Mouse (Mus musculus): ENCODE measurements at regions not wholly inside any gene's neighbourhood (a gene's known extent, or its start where the extent isn't known, plus 50 kb on each side); places are given as distances from the start of the nearest gene placed in this dataset.

- peak; percentile 60 for DNase-seq (ENCODE audit: low spot score)
Observed at GRCm38 (mm10) chr12:27604061-27604679, 261.8 kb upstream of the Sox11 start.

- DNase-seq (ENCODE audit: low spot score), result peak; percentile 45
Observed at GRCm38 (mm10) chr12:27599149-27599548, 256.8 kb upstream of the Sox11 start.

- DNase-seq (ENCODE audit: low spot score), result no peak
Observed at GRCm38 (mm10) chr12:27597878-27598277, 255.5 kb upstream of the Sox11 start.

GRCm38 (mm10) chr12:27597322-27597721, 254.9 kb upstream of the Sox11 start:
- DNase-seq (ENCODE audit: low spot score), result no peak

GRCm38 (mm10) chr12:27595576-27595975, 253.2 kb upstream of the Sox11 start:
- DNase-seq (ENCODE audit: low spot score), result no peak

- DNase-seq (ENCODE audit: low spot score), result no peak
Observed at GRCm38 (mm10) chr12:27593436-27593835, 251.1 kb upstream of the Sox11 start.

- DNase-seq (ENCODE audit: low spot score), result peak; percentile 53
Observed at GRCm38 (mm10) chr12:27576109-27576700, 233.8 kb upstream of the Sox11 start.

- DNase-seq (ENCODE audit: low spot score), result peak; percentile 39
Observed at GRCm38 (mm10) chr12:27575629-27576028, 233.3 kb upstream of the Sox11 start.

GRCm38 (mm10) chr12:27567250-27567649, 224.9 kb upstream of the Sox11 start:
- DNase-seq (ENCODE audit: low spot score), result no peak

GRCm38 (mm10) chr12:27565965-27566507, 223.7 kb upstream of the Sox11 start:
- DNase-seq (ENCODE audit: low spot score), result no peak

- DNase-seq (ENCODE audit: low spot score), result no peak
Observed at GRCm38 (mm10) chr12:27564641-27565306, 222.4 kb upstream of the Sox11 start.

GRCm38 (mm10) chr12:27563900-27564299, 221.5 kb upstream of the Sox11 start:
- no peak for DNase-seq (ENCODE audit: low spot score)

GRCm38 (mm10) chr12:27552809-27553208, 210.4 kb upstream of the Sox11 start:
- no peak for DNase-seq (ENCODE audit: low spot score)

- no peak for DNase-seq (ENCODE audit: low spot score)
Observed at GRCm38 (mm10) chr12:27538210-27538609, 195.8 kb upstream of the Sox11 start.

- DNase-seq (ENCODE audit: low spot score), result peak; percentile 59
Observed at GRCm38 (mm10) chr12:27537507-27537906, 195.1 kb upstream of the Sox11 start.

- DNase-seq (ENCODE audit: low spot score), result peak; percentile 50
Observed at GRCm38 (mm10) chr12:27537017-27537416, 194.6 kb upstream of the Sox11 start.

- DNase-seq (ENCODE audit: low spot score), result peak; percentile 55
Observed at GRCm38 (mm10) chr12:27525604-27526003, 183.2 kb upstream of the Sox11 start.

GRCm38 (mm10) chr12:27513253-27513652, 170.9 kb upstream of the Sox11 start:
- DNase-seq (ENCODE audit: low spot score), result no peak

- no peak for DNase-seq (ENCODE audit: low spot score)
Observed at GRCm38 (mm10) chr12:27508226-27508560, 165.8 kb upstream of the Sox11 start.

GRCm38 (mm10) chr12:27507523-27508225, 165.3 kb upstream of the Sox11 start:
- DNase-seq (ENCODE audit: low spot score), result no peak

GRCm38 (mm10) chr12:27502716-27503486, 160.5 kb upstream of the Sox11 start:
- DNase-seq (ENCODE audit: low spot score), result peak; percentile 25

GRCm38 (mm10) chr12:27500516-27500915, 158.1 kb upstream of the Sox11 start:
- DNase-seq (ENCODE audit: low spot score), result peak; percentile 54

All from MN1 (cell line).